Mouse (Mus musculus) effector memory CD4-positive, alpha-beta T cell, adult 7 months (primary cell): ENCODE results near the gene Epm2a. TPM values are rescaled to one million over a fixed set of nuclear protein-coding genes. Genes with fewer than 3 reads are reported as not detected.

Experiments used
- polyA plus RNA-seq: library from polyadenylated mRNA; unstranded; fragments of 100-300 nt; shearing (Covaris generic); gene quantifications from one replicate; pipeline ENCODE4 v1.2.1, GENCODE M21; 2017

Epm2a gene
- polyA plus RNA-seq = not detected

GRCm38 (mm10) chr10:11343205-11344141, at the start of gene Epm2a:
Gene Epm2a, plus strand, starts transcription at chr10:11343404.

Other genes with a start within 250 kb of the Epm2a start
- 21.7 TPM for gene Shprh, start 194.0 kb upstream of the Epm2a start, polyA plus RNA-seq
- 13.5 TPM for gene Fbxo30, start 62.1 kb upstream of the Epm2a start, polyA plus RNA-seq